Mouse (Mus musculus): ENCODE data around the gene 4932438A13Rik.

Gene 4932438A13Rik

DNA sequence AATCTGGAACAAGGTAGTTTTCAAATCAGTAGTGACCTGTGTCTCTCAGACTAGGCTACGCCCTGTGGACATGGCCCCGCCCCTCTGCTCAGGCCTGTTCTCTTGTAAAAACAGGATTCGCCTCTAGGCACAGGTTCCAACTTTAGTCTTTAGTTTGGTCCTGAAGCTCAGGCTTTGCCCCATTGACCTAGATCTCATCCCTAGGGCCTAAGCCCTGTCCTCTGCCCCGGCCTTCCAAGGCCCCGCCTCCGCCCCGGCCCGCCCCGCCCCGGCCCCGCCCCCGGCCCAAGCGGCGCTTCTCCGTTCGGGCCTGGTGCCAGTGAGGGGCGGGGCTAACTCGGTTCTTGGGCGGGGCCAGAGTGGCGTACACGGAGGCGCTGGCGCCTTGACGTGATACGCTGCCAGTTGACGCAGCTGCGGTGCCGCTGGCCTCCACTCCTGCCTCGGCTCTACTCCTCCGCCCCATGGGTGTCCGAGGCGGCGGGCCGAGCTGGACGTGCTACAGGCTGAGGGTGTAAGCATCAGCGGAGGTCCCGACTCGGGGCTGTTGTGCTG, at the start of gene 4932438A13Rik:
Gene 4932438A13Rik (plus strand): TSS at position 384 of the 555 bp plus-strand sequence.
- in situ Hi-C loops (cut with MboI; ENCODE audit: low pct_unique_long_range_greater_than_20kb in 1 of 2, low sequenced_read_pairs in 2 of 2, unreplicated experiment in 1 of 2), result no loop called here

DNA sequence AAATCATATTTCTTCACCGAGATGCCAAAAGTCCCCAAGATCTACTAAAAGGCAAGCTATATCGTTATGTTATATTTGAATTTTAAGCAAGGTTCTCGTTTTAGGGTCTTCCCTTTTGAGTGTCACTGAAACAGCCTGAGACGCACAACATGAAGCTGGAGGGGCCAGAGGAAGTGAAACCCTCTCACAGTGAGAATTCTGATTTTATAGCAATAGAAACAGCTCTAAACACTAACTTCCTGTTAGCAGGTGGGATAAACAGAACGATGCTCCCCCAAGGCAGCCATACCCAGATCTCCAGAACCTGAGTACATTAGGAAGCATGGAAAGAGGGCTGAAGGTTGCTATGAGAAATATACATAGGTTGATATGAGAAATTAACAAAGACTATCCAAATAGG, 46.3 kb upstream of the 4932438A13Rik start:
- in situ Hi-C loops (cut with MboI; ENCODE audit: low pct_unique_long_range_greater_than_20kb in 1 of 2, low sequenced_read_pairs in 2 of 2, unreplicated experiment in 1 of 2), result no loop called here

GRCm38 (mm10) chr3:36819402-36819801, 43.5 kb upstream of the 4932438A13Rik start:
- in situ Hi-C loops (cut with MboI; ENCODE audit: low pct_unique_long_range_greater_than_20kb in 1 of 2, low sequenced_read_pairs in 2 of 2, unreplicated experiment in 1 of 2), result no loop called here

DNA sequence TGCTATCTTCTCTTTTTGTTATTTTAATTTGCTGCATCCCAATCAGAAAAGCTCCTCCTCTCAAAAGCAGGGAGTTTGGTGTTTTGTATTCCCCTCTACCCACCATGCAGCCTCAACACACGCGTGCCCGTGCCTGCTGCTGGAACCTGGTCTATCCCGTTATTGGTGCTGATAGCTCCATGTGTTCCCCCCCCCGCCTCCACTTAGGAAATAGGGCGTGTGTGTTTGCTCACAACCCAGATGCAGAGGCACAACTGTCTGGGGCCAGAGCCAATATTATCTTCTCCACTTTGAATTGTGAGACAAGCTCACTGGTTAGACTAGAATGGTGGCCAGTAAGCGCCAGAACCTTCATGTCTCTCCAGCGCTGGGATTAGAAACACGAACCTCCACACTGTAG, 41.9 kb upstream of the 4932438A13Rik start:
- in situ Hi-C loops (cut with MboI; ENCODE audit: low pct_unique_long_range_greater_than_20kb in 1 of 2, low sequenced_read_pairs in 2 of 2, unreplicated experiment in 1 of 2), result no loop called here

GRCm38 (mm10) chr3:36825098-36825497, 37.8 kb upstream of the 4932438A13Rik start:
- in situ Hi-C loops (cut with MboI; ENCODE audit: low pct_unique_long_range_greater_than_20kb in 1 of 2, low sequenced_read_pairs in 2 of 2, unreplicated experiment in 1 of 2), result no loop called here

- in situ Hi-C loops (cut with MboI; ENCODE audit: low pct_unique_long_range_greater_than_20kb in 1 of 2, low sequenced_read_pairs in 2 of 2, unreplicated experiment in 1 of 2), result no loop called here
Observed at GRCm38 (mm10) chr3:36825554-36825953, 37.4 kb upstream of the 4932438A13Rik start.

DNA sequence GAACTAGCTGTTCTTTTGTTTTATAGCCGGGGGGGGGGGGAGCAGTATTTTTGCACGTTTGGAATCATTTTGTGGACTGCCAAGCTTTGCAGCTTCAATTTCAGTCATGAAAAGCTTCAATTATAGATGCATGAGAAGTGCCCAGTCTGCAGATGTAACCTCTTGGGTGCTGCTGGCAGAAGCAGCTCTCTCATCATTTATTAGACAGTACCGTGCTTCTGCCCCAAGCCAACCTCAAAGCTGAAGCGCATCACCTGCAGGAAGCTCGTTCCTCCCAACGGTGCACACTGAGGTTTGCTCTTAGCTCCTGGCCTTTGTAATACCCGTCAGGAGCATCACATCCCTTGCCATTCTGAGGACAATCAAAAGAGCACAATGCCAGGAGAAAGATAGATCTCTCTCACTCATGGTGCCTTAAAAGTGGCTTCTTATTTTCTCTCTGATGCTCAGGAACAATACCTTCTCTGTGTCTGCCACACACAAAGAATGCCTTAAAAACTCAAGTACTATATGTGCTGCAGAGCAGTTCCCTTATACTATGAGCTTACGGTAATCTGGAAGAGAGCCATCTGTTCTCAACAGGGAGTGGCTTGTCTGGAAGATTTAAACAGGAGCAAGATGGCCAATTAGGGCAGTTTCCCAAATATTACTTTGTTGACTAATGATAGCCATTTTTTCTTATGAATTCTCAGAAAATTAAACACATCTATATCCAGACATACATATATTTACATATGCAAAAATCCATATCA, 35.5 kb upstream of the 4932438A13Rik start:
- in situ Hi-C loops (cut with MboI; ENCODE audit: low pct_unique_long_range_greater_than_20kb in 1 of 2, low sequenced_read_pairs in 2 of 2, unreplicated experiment in 1 of 2), result no loop called here

GRCm38 (mm10) chr3:36830218-36830617, 32.7 kb upstream of the 4932438A13Rik start:
- in situ Hi-C loops (cut with MboI; ENCODE audit: low pct_unique_long_range_greater_than_20kb in 1 of 2, low sequenced_read_pairs in 2 of 2, unreplicated experiment in 1 of 2), result no loop called here

DNA sequence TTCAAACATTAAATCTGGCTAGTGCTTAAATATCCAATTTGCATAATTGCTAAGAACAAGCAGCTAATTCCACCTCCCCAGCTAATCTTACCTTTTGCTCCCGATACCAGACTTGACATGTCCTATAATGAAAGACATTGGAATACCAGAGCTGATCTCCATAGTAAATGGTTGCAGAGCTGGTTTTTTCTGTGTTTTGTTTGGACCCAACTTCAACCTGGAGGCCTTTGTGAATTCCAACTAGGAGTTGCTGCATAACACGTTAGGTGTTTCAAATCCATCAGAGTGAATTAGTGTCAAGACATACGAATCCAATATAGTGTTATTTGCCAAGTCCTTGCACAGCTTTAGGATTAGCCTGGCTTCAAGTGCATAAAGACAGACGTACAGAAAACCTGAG, 28.5 kb upstream of the 4932438A13Rik start:
- in situ Hi-C loops (cut with MboI; ENCODE audit: low pct_unique_long_range_greater_than_20kb in 1 of 2, low sequenced_read_pairs in 2 of 2, unreplicated experiment in 1 of 2), result no loop called here

- in situ Hi-C loops (cut with MboI; ENCODE audit: low pct_unique_long_range_greater_than_20kb in 1 of 2, low sequenced_read_pairs in 2 of 2, unreplicated experiment in 1 of 2), result no loop called here
Observed at GRCm38 (mm10) chr3:36834832-36835231, 28.1 kb upstream of the 4932438A13Rik start.

DNA sequence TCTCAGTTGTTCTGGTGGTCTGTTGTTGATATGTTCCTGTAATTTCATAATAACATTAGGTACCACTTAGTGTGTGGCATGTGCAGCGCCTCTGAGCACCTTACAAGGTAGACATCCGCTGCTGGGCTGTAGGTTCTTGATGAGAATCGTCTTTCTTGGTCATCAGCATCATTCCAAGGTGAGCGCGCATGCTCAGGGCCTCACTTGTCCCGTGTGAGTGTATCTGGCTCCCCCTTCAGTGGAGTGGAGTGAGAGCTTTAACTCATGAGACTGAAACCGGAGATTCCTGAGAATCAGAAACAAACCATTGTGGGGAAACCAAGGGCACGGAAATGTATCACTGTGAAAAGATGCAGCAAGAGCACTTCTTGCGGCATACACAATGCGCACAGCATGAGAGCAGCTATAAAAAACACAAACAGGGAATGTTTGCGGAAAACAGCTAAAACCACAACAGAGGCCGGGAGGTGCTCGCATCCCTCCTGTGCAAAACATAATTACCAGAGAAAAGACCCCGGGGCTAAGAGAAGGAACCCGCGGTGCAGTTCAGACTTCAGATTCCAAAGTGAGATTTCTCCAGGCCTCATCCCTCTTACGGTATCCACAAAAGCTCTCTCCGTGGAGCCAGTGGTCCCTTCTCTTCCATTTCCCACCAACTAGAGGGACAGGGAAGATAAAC, 27.2 kb upstream of the 4932438A13Rik start:
- in situ Hi-C loops (cut with MboI; ENCODE audit: low pct_unique_long_range_greater_than_20kb in 1 of 2, low sequenced_read_pairs in 2 of 2, unreplicated experiment in 1 of 2), result no loop called here

DNA sequence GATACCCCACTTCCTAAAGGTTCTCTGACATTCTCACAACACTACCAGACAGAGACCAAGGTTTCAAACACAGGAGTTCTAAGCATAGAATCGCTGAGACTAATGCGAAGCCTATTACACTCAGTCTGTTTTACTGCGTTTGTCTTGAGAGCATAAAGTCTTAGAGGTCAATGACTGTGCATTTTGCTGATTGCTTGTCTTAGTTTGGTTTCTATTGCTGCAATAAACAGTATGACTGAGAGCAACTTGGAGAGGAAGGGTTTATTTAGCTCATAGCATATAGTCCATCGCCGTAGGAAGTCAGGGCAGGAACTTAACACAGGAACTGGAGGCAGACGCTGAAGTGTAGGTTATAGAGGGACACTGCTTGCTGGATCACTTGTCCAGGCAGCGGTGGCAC, 26.1 kb upstream of the 4932438A13Rik start:
- in situ Hi-C loops (cut with MboI; ENCODE audit: low pct_unique_long_range_greater_than_20kb in 1 of 2, low sequenced_read_pairs in 2 of 2, unreplicated experiment in 1 of 2), result no loop called here

GRCm38 (mm10) chr3:36840650-36841555, 22.0 kb upstream of the 4932438A13Rik start:
- in situ Hi-C loops (cut with MboI; ENCODE audit: low pct_unique_long_range_greater_than_20kb in 1 of 2, low sequenced_read_pairs in 2 of 2, unreplicated experiment in 1 of 2), result no loop called here

DNA sequence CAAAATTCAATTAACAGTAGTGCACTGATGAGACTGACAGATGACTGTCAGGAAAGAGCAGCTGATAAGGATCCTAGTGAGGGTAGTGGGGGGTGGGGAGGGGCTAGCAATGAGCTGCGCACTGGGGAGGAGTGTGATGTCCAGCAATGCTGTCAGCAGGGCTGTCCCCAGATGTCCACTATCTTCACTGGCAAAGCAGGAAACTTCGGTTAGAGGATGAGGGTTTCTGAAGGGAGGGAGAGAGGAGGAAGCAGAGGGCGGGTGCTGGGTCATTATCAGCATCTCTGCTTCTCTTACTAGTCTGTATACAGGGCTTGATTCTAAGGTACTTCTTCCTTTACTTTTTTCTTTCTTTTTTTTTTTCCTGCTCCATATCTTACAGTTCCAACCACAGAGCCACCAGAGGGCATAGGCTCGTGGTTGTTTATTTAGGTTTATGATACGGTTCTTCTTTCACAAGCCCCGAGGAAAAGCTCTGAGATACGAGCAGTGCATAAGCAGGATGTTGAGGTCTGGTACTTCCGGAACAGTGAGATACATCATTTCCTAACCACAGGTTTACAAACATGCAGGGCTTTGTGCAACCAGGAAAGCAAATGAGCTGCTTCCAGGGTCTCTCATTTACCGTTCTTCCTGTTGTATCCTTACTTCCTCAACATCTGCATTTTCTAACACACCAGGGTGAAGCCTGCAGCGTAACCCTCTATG, 9.0 kb upstream of the 4932438A13Rik start:
- in situ Hi-C loops (cut with MboI; ENCODE audit: low pct_unique_long_range_greater_than_20kb in 1 of 2, low sequenced_read_pairs in 2 of 2, unreplicated experiment in 1 of 2), result no loop called here

DNA sequence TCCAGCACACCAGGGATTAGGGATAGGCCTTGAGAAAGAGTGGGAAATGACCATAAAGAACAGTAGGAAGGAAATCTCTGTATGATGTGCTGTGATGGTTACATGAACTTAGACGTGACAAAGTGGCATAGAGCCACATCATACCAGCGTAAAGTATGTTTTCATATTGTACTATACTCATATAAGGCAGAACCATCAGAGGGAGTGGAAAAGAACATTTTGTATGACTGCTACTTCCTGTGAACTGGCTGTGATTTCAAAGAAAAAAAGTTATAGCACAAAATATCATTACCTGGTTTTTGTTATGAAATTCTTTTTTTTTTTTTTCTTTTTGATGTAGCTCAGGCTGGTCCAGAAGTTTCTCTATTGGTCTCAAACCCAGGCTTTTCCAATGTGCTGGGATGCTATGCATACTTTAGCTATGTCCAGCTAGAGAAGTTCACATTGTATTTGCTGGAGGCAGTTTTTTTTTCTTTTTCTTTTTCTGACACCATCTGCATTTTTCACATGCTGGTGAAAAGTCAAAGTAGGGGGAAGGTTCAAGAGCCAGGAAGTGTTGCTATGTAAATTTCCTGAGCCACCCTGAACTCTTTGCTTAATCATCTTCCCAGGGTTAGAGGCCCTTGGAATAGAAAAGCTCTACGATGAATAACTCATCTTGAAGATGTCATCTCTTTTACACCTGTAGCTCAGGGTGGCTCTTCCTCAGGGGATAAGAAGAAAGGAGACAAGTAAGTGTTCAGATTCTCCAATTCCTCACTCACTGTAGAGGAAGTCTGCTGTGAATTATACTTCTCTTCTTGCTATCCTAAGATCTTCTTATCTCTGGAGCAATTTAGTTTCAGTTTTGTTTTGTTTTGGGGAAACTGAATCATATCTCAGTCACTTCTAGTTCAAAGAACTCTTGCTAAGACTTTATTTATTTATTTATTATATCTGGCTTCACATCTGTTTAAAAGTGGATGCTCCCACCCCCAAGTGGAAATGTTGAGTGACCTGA, 1.2 kb upstream of the 4932438A13Rik start:
- in situ Hi-C loops (cut with MboI; ENCODE audit: low pct_unique_long_range_greater_than_20kb in 1 of 2, low sequenced_read_pairs in 2 of 2, unreplicated experiment in 1 of 2), result no loop called here

- in situ Hi-C loops (cut with MboI; ENCODE audit: low pct_unique_long_range_greater_than_20kb in 1 of 2, low sequenced_read_pairs in 2 of 2, unreplicated experiment in 1 of 2), result no loop called here
Observed at GRCm38 (mm10) chr3:36863427-36863826, 523 bp downstream of the 4932438A13Rik start.

- in situ Hi-C loops (cut with MboI; ENCODE audit: low pct_unique_long_range_greater_than_20kb in 1 of 2, low sequenced_read_pairs in 2 of 2, unreplicated experiment in 1 of 2), result no loop called here
Observed at GRCm38 (mm10) chr3:36863881-36864280, 977 bp downstream of the 4932438A13Rik start.
